Mouse (Mus musculus): ENCODE results near the gene Slc24a4. TPM values are rescaled to one million over a fixed set of nuclear protein-coding genes. Genes with fewer than 3 reads are reported as not detected.
A peak's percentile ranks its signal among the peaks of the same experiment; 100 is the strongest.

Gene Slc24a4
- 0.96 and 1.2 TPM in 2 replicates for polyA plus RNA-seq (2015; fragmentation: Nextera tagmentation; extraction: Ambion mirVana)

DNA sequence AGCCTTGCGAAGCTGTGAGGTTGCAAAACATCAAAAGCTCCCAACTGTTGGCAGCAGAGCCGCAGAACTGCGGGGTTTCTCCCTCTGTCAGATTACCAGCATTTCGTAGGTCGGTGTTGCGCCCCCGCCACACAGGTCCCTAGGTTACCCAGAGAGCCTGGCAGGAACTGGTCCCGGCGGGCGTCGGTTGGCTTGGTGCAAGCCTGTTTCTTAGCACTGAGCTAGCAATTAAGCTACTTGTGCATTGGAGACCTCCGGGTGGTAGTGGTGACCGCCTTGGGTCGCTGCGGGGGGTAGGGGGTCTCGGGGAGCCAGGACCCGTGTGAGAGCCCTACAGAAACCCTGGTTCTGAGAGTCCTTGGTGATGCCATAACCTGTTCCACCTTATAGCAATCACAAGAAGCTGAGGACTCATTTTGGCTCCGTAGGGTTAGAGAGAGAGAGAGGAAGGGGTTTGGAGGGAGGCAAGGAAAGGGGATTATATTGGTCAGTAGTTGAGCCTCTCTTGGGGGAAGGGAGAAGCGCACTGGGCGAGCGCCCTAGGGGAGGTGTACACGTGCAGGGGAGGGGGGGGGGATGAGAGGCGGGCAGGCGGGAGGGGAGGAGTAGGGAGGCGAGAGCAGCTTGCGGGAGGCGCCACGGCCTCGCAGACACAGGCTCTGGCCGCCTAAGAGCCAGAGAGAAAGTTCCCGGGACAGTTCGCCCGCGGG is at the start of gene Slc24a4:
Gene Slc24a4, plus strand, starts transcription at position 653 of the 710 bp plus-strand sequence.
- peak within 1 kb of the TSS; percentile 54 for H3K4me3 ChIP-seq

GRCm38 (mm10) chr12:102082648-102083425 is 45.7 kb upstream of the Slc24a4 start:
- Histone ChIP-seq H3K9ac (no peak overlapping the region), H3K27ac (no peak overlapping the region), H3K4me2 (no peak overlapping the region), H3K36me3 (no peaks in the 10 kb centered on the region), H3K27me3 (no peaks in the 10 kb centered on the region), H3K4me3 (no peak overlapping the region), H3K9me3 (no peaks in the 10 kb centered on the region), H3K4me1 (0 out of 2 replicates have a peak, but pooled peaks cover 3% of the 10 kb centered on the region)
- WGBS = 55% methylated on average over 13 of the region's 13 CpGs
- no peak for ATAC-seq (ENCODE audit: insufficient number of reproducible peaks, low FRiP score, low TSS enrichment, low read depth)

More for the DNA sequence above, at the start of gene Slc24a4:
- H3K9ac ChIP-seq = peak within 1 kb of the TSS; percentile 44
- H3K4me1 ChIP-seq = peaks cover 25% of the 10 kb centered on the region
- no peaks in the 10 kb centered on the region for H3K9me3 ChIP-seq
- H3K27ac ChIP-seq = no peak within 1 kb of the TSS
- H3K36me3 ChIP-seq = no peaks in the 10 kb centered on the region
- peak within 1 kb of the TSS; percentile 98 for H3K4me2 ChIP-seq
- under 1% methylated on average over 33 of the region's 34 CpGs for WGBS
- no peak for ATAC-seq (ENCODE audit: insufficient number of reproducible peaks, low FRiP score, low TSS enrichment, low read depth)
- H3K27me3 ChIP-seq = peaks cover 58% of the 10 kb centered on the region

GRCm38 (mm10) chr12:102090535-102090934 is 38.0 kb upstream of the Slc24a4 start:
- Histone ChIP-seq H3K27ac (no peak overlapping the region), H3K4me3 (no peak overlapping the region), H3K9ac (no peak overlapping the region), H3K4me2 (no peak overlapping the region), H3K9me3 (no peaks in the 10 kb centered on the region), H3K4me1 (0 out of 2 replicates have a peak, but pooled peaks cover 3% of the 10 kb centered on the region), H3K36me3 (no peaks in the 10 kb centered on the region), H3K27me3 (no peaks in the 10 kb centered on the region)
- no peak for ATAC-seq (ENCODE audit: insufficient number of reproducible peaks, low FRiP score, low TSS enrichment, low read depth)
- 94% methylated on average over 1 of the region's 1 CpGs for WGBS

- H3K9ac ChIP-seq = no peak overlapping the region
- H3K4me1 ChIP-seq = no peaks in the 10 kb centered on the region
- no peak overlapping the region for H3K4me2 ChIP-seq
- WGBS = 64% methylated on average over 15 of the region's 15 CpGs
- H3K36me3 ChIP-seq = no peaks in the 10 kb centered on the region
- ATAC-seq (ENCODE audit: insufficient number of reproducible peaks, low FRiP score, low TSS enrichment, low read depth) = no peak
- H3K9me3 ChIP-seq = no peaks in the 10 kb centered on the region
- no peak overlapping the region for H3K4me3 ChIP-seq
- H3K27ac ChIP-seq = no peak overlapping the region
- H3K27me3 ChIP-seq = no peaks in the 10 kb centered on the region
Measured at GRCm38 (mm10) chr12:102092342-102093094, 36.0 kb upstream of the Slc24a4 start.

- no peaks in the 10 kb centered on the region for H3K36me3 ChIP-seq
- WGBS = 23% methylated on average over 1 of the region's 1 CpGs
Measured at GRCm38 (mm10) chr12:102105990-102106389, 22.5 kb upstream of the Slc24a4 start.

DNA sequence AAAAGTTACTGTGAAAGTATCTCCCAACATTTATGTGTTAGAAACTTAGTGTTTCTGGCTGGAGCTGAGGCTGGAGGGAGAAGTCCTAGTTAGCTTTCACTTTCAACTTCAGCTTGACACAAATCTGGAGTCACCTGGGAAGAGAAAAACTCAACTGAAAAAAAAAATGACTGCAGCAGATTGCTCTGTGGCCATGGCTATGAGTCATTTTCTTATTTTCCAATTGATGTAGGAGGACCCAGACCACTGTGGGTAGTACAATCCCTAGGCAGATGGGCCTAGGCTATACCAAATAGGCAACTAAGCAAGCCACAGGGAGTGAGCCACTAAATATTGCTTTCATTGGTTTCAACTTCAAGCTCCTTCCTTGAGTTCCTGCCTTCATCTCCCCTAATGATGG is 19.7 kb upstream of the Slc24a4 start:
- H3K4me2 ChIP-seq = no peak overlapping the region
- H3K36me3 ChIP-seq = no peaks in the 10 kb centered on the region
- no peak overlapping the region for H3K4me3 ChIP-seq
- no peak overlapping the region for H3K9ac ChIP-seq
- no peaks in the 10 kb centered on the region for H3K9me3 ChIP-seq
- H3K4me1 ChIP-seq = no peaks in the 10 kb centered on the region
- no peak overlapping the region for H3K27ac ChIP-seq
- H3K27me3 ChIP-seq = no peaks in the 10 kb centered on the region
- no peak for ATAC-seq (ENCODE audit: insufficient number of reproducible peaks, low FRiP score, low TSS enrichment, low read depth)

More at GRCm38 (mm10) chr12:102105990-102106389, 22.5 kb upstream of the Slc24a4 start:
- no peaks in the 10 kb centered on the region for H3K9me3 ChIP-seq
- ATAC-seq (ENCODE audit: insufficient number of reproducible peaks, low FRiP score, low TSS enrichment, low read depth) = no peak
- H3K27me3 ChIP-seq = no peaks in the 10 kb centered on the region
- H3K4me1 ChIP-seq = no peaks in the 10 kb centered on the region
- no peak overlapping the region for H3K4me3 ChIP-seq
- no peak overlapping the region for H3K27ac ChIP-seq
- no peak overlapping the region for H3K4me2 ChIP-seq
- H3K9ac ChIP-seq = no peak overlapping the region

- H3K27ac ChIP-seq = no peak overlapping the region
- no peak for ATAC-seq (ENCODE audit: insufficient number of reproducible peaks, low FRiP score, low TSS enrichment, low read depth)
- no peaks in the 10 kb centered on the region for H3K4me1 ChIP-seq
- no peaks in the 10 kb centered on the region for H3K27me3 ChIP-seq
- H3K9ac ChIP-seq = no peak overlapping the region
- no peak overlapping the region for H3K4me3 ChIP-seq
- no peaks in the 10 kb centered on the region for H3K9me3 ChIP-seq
- H3K36me3 ChIP-seq = no peaks in the 10 kb centered on the region
- H3K4me2 ChIP-seq = no peak overlapping the region
- WGBS = 41% methylated on average over 4 of the region's 4 CpGs
Measured at GRCm38 (mm10) chr12:102112491-102112890, 16.0 kb upstream of the Slc24a4 start.

- Histone ChIP-seq H3K9ac (no peak overlapping the region), H3K4me1 (no peaks in the 10 kb centered on the region), H3K9me3 (no peaks in the 10 kb centered on the region), H3K36me3 (no peaks in the 10 kb centered on the region), H3K27ac (no peak overlapping the region), H3K27me3 (no peaks in the 10 kb centered on the region), H3K4me2 (no peak overlapping the region), H3K4me3 (no peak overlapping the region)
- 80% methylated on average over 7 of the region's 7 CpGs for WGBS
- no peak for ATAC-seq (ENCODE audit: insufficient number of reproducible peaks, low FRiP score, low TSS enrichment, low read depth)
Measured at GRCm38 (mm10) chr12:102112901-102113300, 15.6 kb upstream of the Slc24a4 start.

DNA sequence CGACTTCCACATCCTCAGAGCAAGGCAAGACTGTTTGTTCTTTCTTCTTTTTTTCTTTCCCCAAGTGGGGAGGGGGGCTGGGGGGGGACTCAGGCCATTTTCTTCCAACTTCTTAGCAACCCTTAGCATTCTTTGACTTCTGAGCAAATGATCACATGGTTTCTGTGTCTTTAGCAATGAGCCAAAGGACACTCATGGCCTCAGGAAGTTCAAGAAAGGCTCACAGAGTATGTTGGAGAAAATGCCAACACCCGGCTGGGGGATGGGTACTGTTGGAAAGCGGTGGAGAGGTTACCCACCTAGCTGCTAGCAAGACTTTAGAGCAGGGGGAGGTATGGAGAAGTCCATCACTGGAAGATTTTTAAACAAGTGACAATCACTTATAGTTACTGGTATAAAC is 15.1 kb upstream of the Slc24a4 start:
- no peak overlapping the region for H3K27ac ChIP-seq

GRCm38 (mm10) chr12:102116580-102116979 is 12.0 kb upstream of the Slc24a4 start:
- WGBS = 70% methylated on average over 3 of the region's 3 CpGs
- Histone ChIP-seq H3K9ac (no peak overlapping the region), H3K4me1 (no peaks in the 10 kb centered on the region), H3K27me3 (no peaks in the 10 kb centered on the region), H3K4me2 (no peak overlapping the region), H3K36me3 (no peaks in the 10 kb centered on the region), H3K9me3 (no peaks in the 10 kb centered on the region), H3K27ac (no peak overlapping the region), H3K4me3 (no peak overlapping the region)
- ATAC-seq (ENCODE audit: insufficient number of reproducible peaks, low FRiP score, low TSS enrichment, low read depth) = no peak

More for the DNA sequence above, 15.1 kb upstream of the Slc24a4 start:
- H3K27me3 ChIP-seq = no peaks in the 10 kb centered on the region
- H3K4me2 ChIP-seq = no peak overlapping the region
- no peak for ATAC-seq (ENCODE audit: insufficient number of reproducible peaks, low FRiP score, low TSS enrichment, low read depth)
- WGBS = 71% methylated on average over 3 of the region's 3 CpGs
- H3K9ac ChIP-seq = no peak overlapping the region
- H3K4me1 ChIP-seq = no peaks in the 10 kb centered on the region
- no peaks in the 10 kb centered on the region for H3K9me3 ChIP-seq
- no peaks in the 10 kb centered on the region for H3K36me3 ChIP-seq
- no peak overlapping the region for H3K4me3 ChIP-seq

DNA sequence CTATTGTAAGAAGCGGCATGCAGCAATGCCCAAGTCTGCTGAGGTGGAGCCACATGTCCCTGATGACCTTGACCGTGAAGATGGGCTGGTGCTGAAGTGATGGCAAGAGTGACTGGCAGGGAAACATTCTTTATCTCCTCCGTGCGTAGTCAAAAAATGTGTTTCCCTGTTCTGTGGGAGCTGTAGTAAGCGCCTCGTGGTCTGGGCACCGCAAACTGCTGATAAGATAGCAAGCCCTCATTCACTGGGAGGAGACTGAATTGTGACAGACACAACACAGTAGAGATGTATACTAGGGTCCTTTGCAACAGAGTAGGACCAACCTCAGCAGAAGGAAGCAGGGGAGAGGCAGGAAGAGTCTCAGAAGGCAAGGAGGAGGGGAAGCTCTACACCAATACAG is 10.5 kb upstream of the Slc24a4 start:
- Histone ChIP-seq H3K4me2 (no peak overlapping the region), H3K4me3 (no peak overlapping the region), H3K27ac (no peak overlapping the region), H3K9me3 (no peaks in the 10 kb centered on the region), H3K4me1 (no peaks in the 10 kb centered on the region), H3K27me3 (no peaks in the 10 kb centered on the region), H3K9ac (no peak overlapping the region), H3K36me3 (no peaks in the 10 kb centered on the region)
- WGBS = 81% methylated on average over 7 of the region's 7 CpGs
- no peak for ATAC-seq (ENCODE audit: insufficient number of reproducible peaks, low FRiP score, low TSS enrichment, low read depth)

- Histone ChIP-seq H3K27ac (no peak overlapping the region), H3K36me3 (no peaks in the 10 kb centered on the region), H3K9me3 (no peaks in the 10 kb centered on the region), H3K4me3 (peak overlapping the region; percentile 54), H3K9ac (no peak overlapping the region), H3K27me3 (peaks cover 58% of the 10 kb centered on the region), H3K4me1 (peaks cover 25% of the 10 kb centered on the region), H3K4me2 (peak overlapping the region; percentile 98)
- 6% methylated on average over 7 of the region's 7 CpGs for WGBS
- no peak for ATAC-seq (ENCODE audit: insufficient number of reproducible peaks, low FRiP score, low TSS enrichment, low read depth)
Measured at GRCm38 (mm10) chr12:102127601-102128000, 932 bp upstream of the Slc24a4 start.

Data from limb, embryonic 15.5 days (tissue).